Mouse (Mus musculus) lung, embryonic 15.5 days (tissue): ENCODE data around the gene Trim28. TPM values are rescaled to one million over a fixed set of nuclear protein-coding genes. Genes with fewer than 3 reads are reported as not detected.

ENCODE experiments used
- ATAC-seq: fragments of 200-750 bp; cut with Nextera tagmentation; 2 replicates; pipeline ENCODE4 v1.8.0; 2017; ENCODE audit warnings: moderate number of reproducible peaks, borderline replicate concordance; ENCODE audit not compliant: low FRiP score, low TSS enrichment; ENCODE audit errors: extremely low read depth
- H3K27ac ChIP-seq: fragments of 300-500 bp; sonication (generic); 2 replicates; pipeline ENCODE4 v1.5.1; 2015; ENCODE audit warnings: moderate library complexity, mild to moderate bottlenecking, inconsistent platforms
- H3K27me3 ChIP-seq: fragments of 300-500 bp; sonication (generic); 2 replicates; pipeline ENCODE4 v1.6.1; 2015; ENCODE audit warnings: inconsistent platforms
- H3K36me3 ChIP-seq: fragments of 300-500 bp; sonication (generic); 2 replicates; pipeline ENCODE4 v1.6.1; 2015; ENCODE audit warnings: inconsistent platforms
- H3K4me1 ChIP-seq: fragments of 300-500 bp; sonication (generic); 2 replicates; pipeline ENCODE4 v1.6.1; 2015; ENCODE audit warnings: inconsistent platforms
- H3K4me2 ChIP-seq: fragments of 300-500 bp; sonication (generic); 2 replicates; pipeline ENCODE4 v1.6.1; 2015; ENCODE audit warnings: inconsistent platforms, mild to moderate bottlenecking, moderate library complexity
- H3K4me3 ChIP-seq: fragments of 300-500 bp; sonication (generic); 2 replicates; pipeline ENCODE4 v1.5.1; 2015; ENCODE audit warnings: mild to moderate bottlenecking, inconsistent platforms
- H3K9ac ChIP-seq: fragments of 300-500 bp; sonication (generic); 2 replicates; pipeline ENCODE4 v1.6.1; 2015; ENCODE audit warnings: inconsistent platforms
- H3K9me3 ChIP-seq: fragments of 300-500 bp; sonication (generic); 2 replicates; pipeline ENCODE4 v1.6.1; 2016; ENCODE audit warnings: inconsistent platforms
- WGBS: fragments of 180-500 bp; shearing (Covaris S2); methylation state at CpG from one replicate; pipeline ENCODE4 v1.1.7; 2015; 5-methylcytosine and 5-hydroxymethylcytosine counted together
- polyA plus RNA-seq: library from polyadenylated mRNA; unstranded; fragments of >200 nt; fragmentation: Nextera tagmentation; extraction: Ambion mirVana; gene quantifications from 2 replicates; pipeline ENCODE4 v1.2.1, GENCODE M21; 2015

Gene Trim28
- polyA plus RNA-seq, 1 experiment from 2014 or later, result 294 TPM

GRCm38 (mm10) chr7:13023928-13024731 lies 25.2 kb downstream of the Trim28 start:
- Histone ChIP-seq H3K9ac (peak overlapping the region; percentile 98), H3K27ac (peak overlapping the region; percentile 99), H3K27me3 (no peaks in the 10 kb centered on the region), H3K4me1 (peaks cover 20% of the 10 kb centered on the region), H3K4me2 (peak overlapping the region; percentile 81), H3K9me3 (no peaks in the 10 kb centered on the region), H3K4me3 (peak overlapping the region; percentile 96), H3K36me3 (peaks cover 31% of the 10 kb centered on the region)
- WGBS, result under 1% methylated on average over 90 of the region's 95 CpGs
- peak; percentile 89 for ATAC-seq

GRCm38 (mm10) chr7:13024805-13025204 lies 25.9 kb downstream of the Trim28 start:
- peak; percentile 60 for ATAC-seq
- Histone ChIP-seq H3K9ac (peak overlapping the region; percentile 98), H3K4me3 (peak overlapping the region; percentile 96), H3K4me2 (peak overlapping the region; percentile 81), H3K27me3 (no peaks in the 10 kb centered on the region), H3K27ac (peak overlapping the region; percentile 99), H3K4me1 (peaks cover 20% of the 10 kb centered on the region), H3K9me3 (no peaks in the 10 kb centered on the region), H3K36me3 (peaks cover 38% of the 10 kb centered on the region)
- WGBS, result under 1% methylated on average over 44 of the region's 44 CpGs

- Histone ChIP-seq H3K9ac (peak overlapping the region; percentile 98), H3K9me3 (no peaks in the 10 kb centered on the region), H3K27me3 (no peaks in the 10 kb centered on the region), H3K36me3 (peaks cover 46% of the 10 kb centered on the region), H3K27ac (no peak overlapping the region), H3K4me2 (peak overlapping the region; percentile 81), H3K4me3 (peak overlapping the region; percentile 96), H3K4me1 (peaks cover 20% of the 10 kb centered on the region)
- no peak for ATAC-seq
- 25% methylated on average over 4 of the region's 4 CpGs for WGBS
Measured at GRCm38 (mm10) chr7:13025511-13026112, 26.7 kb downstream of the Trim28 start.

- Histone ChIP-seq H3K4me1 (peaks cover 26% of the 10 kb centered on the region), H3K9ac (no peak overlapping the region), H3K4me2 (no peak overlapping the region), H3K9me3 (no peaks in the 10 kb centered on the region), H3K27me3 (no peaks in the 10 kb centered on the region), H3K27ac (no peak overlapping the region), H3K36me3 (peaks cover 73% of the 10 kb centered on the region), H3K4me3 (no peak overlapping the region)
- WGBS, result 87% methylated on average over 4 of the region's 4 CpGs
- ATAC-seq, result no peak
Measured at GRCm38 (mm10) chr7:13028986-13029385, 30.1 kb downstream of the Trim28 start.

GRCm38 (mm10) chr7:13031069-13031468 lies 32.2 kb downstream of the Trim28 start:
- Histone ChIP-seq H3K36me3 (peaks cover 85% of the 10 kb centered on the region), H3K4me1 (peaks cover 34% of the 10 kb centered on the region)
- 67% methylated on average over 5 of the region's 5 CpGs for WGBS

GRCm38 (mm10) chr7:13031983-13032382 lies 33.1 kb downstream of the Trim28 start:
- ATAC-seq, result no peak
- 67% methylated on average over 2 of the region's 2 CpGs for WGBS
- Histone ChIP-seq H3K9ac (no peak overlapping the region), H3K4me1 (peaks cover 34% of the 10 kb centered on the region), H3K4me3 (no peak overlapping the region), H3K9me3 (no peaks in the 10 kb centered on the region), H3K27me3 (no peaks in the 10 kb centered on the region), H3K27ac (no peak overlapping the region), H3K36me3 (peaks cover 79% of the 10 kb centered on the region), H3K4me2 (no peak overlapping the region)

More at GRCm38 (mm10) chr7:13031069-13031468, 32.2 kb downstream of the Trim28 start:
- Histone ChIP-seq H3K4me2 (no peak overlapping the region), H3K9ac (no peak overlapping the region), H3K9me3 (no peaks in the 10 kb centered on the region), H3K4me3 (no peak overlapping the region), H3K27ac (no peak overlapping the region), H3K27me3 (no peaks in the 10 kb centered on the region)
- no peak for ATAC-seq

- Histone ChIP-seq H3K4me3 (no peak overlapping the region), H3K4me2 (no peak overlapping the region), H3K4me1 (peaks cover 33% of the 10 kb centered on the region), H3K36me3 (peaks cover 73% of the 10 kb centered on the region), H3K9ac (no peak overlapping the region), H3K27me3 (no peaks in the 10 kb centered on the region), H3K27ac (no peak overlapping the region), H3K9me3 (no peaks in the 10 kb centered on the region)
- ATAC-seq, result no peak
- WGBS, result 88% methylated on average over 7 of the region's 7 CpGs
Measured at GRCm38 (mm10) chr7:13032541-13032940, 33.6 kb downstream of the Trim28 start.

- Histone ChIP-seq H3K4me3 (peak overlapping the region; percentile 66), H3K36me3 (peaks cover 63% of the 10 kb centered on the region)
Measured at GRCm38 (mm10) chr7:13033451-13034147, 34.7 kb downstream of the Trim28 start.

GRCm38 (mm10) chr7:13034148-13034977 lies 35.4 kb downstream of the Trim28 start, which contains the start of gene Chmp2a:
Gene Chmp2a, minus strand, starts transcription at chr7:13034807.
- ATAC-seq, result peak; percentile 72
- peak within 1 kb of the TSS; percentile 83 for H3K9ac ChIP-seq
- H3K4me1 ChIP-seq, result peaks cover 41% of the 10 kb centered on the region
- under 1% methylated on average over 45 of the region's 45 CpGs for WGBS
- peaks cover 55% of the 10 kb centered on the region for H3K36me3 ChIP-seq
- no peaks in the 10 kb centered on the region for H3K9me3 ChIP-seq
- H3K4me3 ChIP-seq, result peak within 1 kb of the TSS; percentile 66
- H3K27ac ChIP-seq, result peak within 1 kb of the TSS; percentile 92
- peak within 1 kb of the TSS; percentile 81 for H3K4me2 ChIP-seq
- no peaks in the 10 kb centered on the region for H3K27me3 ChIP-seq

More at GRCm38 (mm10) chr7:13033451-13034147, 34.7 kb downstream of the Trim28 start:
- Histone ChIP-seq H3K9me3 (no peaks in the 10 kb centered on the region), H3K9ac (peak overlapping the region; percentile 83), H3K27ac (peak overlapping the region; percentile 92), H3K4me1 (peaks cover 34% of the 10 kb centered on the region), H3K27me3 (no peaks in the 10 kb centered on the region), H3K4me2 (peak overlapping the region; percentile 81)
- WGBS, result 43% methylated on average over 13 of the region's 13 CpGs
- no peak for ATAC-seq

- WGBS, result 79% methylated on average over 17 of the region's 17 CpGs
- Histone ChIP-seq H3K4me1 (peaks cover 41% of the 10 kb centered on the region), H3K4me3 (peak overlapping the region; percentile 66), H3K9ac (no peak overlapping the region), H3K36me3 (peaks cover 46% of the 10 kb centered on the region), H3K27me3 (no peaks in the 10 kb centered on the region), H3K27ac (peak overlapping the region; percentile 92), H3K9me3 (no peaks in the 10 kb centered on the region), H3K4me2 (peak overlapping the region; percentile 81)
- no peak for ATAC-seq
Measured at GRCm38 (mm10) chr7:13035211-13035855, 36.4 kb downstream of the Trim28 start.
